Mouse (Mus musculus) hindbrain, embryonic 11.5 days (tissue): ENCODE results near the gene Irf9. TPM values are rescaled to one million over a fixed set of nuclear protein-coding genes. Genes with fewer than 3 reads are reported as not detected.

Source experiments
- ATAC-seq: fragments of 200-750 bp; cut with Nextera tagmentation; 2 replicates; pipeline ENCODE4 v1.8.0; 2017; ENCODE audit warnings: mild to moderate bottlenecking, moderate TSS enrichment, moderate library complexity; ENCODE audit not compliant: low FRiP score
- DNase-seq: peaks from one replicate; pipeline ENCODE4 v3.0.0-alpha.2; 2015; ENCODE audit warnings: low spot score
- H3K27ac ChIP-seq: fragments of 300-500 bp; sonication (generic); 2 replicates; pipeline ENCODE4 v1.5.1; 2014; ENCODE audit warnings: mild to moderate bottlenecking, low read depth, low read length
- H3K27me3 ChIP-seq: fragments of 300-500 bp; sonication (generic); 2 replicates; pipeline ENCODE4 v1.6.1; 2014; ENCODE audit warnings: mild to moderate bottlenecking, low read length, moderate library complexity, mixed read lengths; ENCODE audit not compliant: control insufficient read depth, insufficient read depth
- H3K36me3 ChIP-seq: fragments of 300-500 bp; sonication (generic); 2 replicates; pipeline ENCODE4 v1.6.1; 2014; ENCODE audit warnings: mild to moderate bottlenecking, low read length, moderate library complexity, mixed read lengths; ENCODE audit not compliant: control insufficient read depth, insufficient read depth
- H3K4me1 ChIP-seq: fragments of 300-500 bp; sonication (generic); replicated peaks from 2 replicates; pipeline ENCODE4 v1.6.1; 2014; ENCODE audit warnings: low read length, mixed read lengths; ENCODE audit not compliant: control insufficient read depth, insufficient read depth
- H3K4me2 ChIP-seq: fragments of 300-500 bp; sonication (generic); replicated peaks from 2 replicates; pipeline ENCODE4 v1.6.1; 2014; ENCODE audit warnings: mild to moderate bottlenecking, low read depth, low read length
- H3K4me3 ChIP-seq: fragments of 300-500 bp; sonication (generic); 2 replicates; pipeline ENCODE4 v1.5.1; 2014; ENCODE audit warnings: low read depth, low read length
- H3K9ac ChIP-seq: fragments of 300-500 bp; sonication (generic); 2 replicates; pipeline ENCODE4 v1.6.1; 2014; ENCODE audit warnings: low read depth, low read length
- H3K9me3 ChIP-seq: fragments of 300-500 bp; sonication (generic); 2 replicates; pipeline ENCODE4 v1.6.1; 2016; ENCODE audit warnings: low read length; ENCODE audit not compliant: control insufficient read depth
- WGBS: fragments of 180-500 bp; shearing (Covaris S2); extraction: QIAGEN DNeasy Blood & Tissue Kit; methylation state at CpG from one replicate; pipeline ENCODE4 v1.1.7; 2014; 5-methylcytosine and 5-hydroxymethylcytosine counted together
- polyA plus RNA-seq: library from polyadenylated mRNA; unstranded; fragments of >200 nt; fragmentation: Nextera tagmentation; extraction: Ambion mirVana; gene quantifications from 2 replicates; pipeline ENCODE4 v1.2.1, GENCODE M21; 2014

The Irf9 gene
- polyA plus RNA-seq, 1 experiment from 2014 or later = 7.6 TPM

DNA sequence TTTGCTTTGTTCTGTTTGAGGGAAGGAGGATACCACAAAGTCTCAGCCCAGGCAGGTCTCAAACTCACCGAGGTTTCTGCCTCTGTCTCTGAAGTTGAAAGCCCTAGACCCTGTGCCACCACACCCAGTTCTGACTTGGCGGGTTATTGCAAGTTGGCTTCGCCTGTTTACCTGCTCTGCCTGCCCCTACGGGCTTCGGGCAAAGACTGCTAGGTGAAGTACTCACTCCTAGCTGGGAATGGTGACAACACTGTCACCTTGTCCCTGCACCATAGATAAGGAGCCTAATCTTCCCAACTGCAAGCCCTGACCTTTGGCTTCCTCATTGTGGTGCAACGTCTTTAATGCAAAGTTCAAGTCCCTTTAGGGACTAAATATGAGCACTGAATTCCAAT, 17.8 kb upstream of the Irf9 start:
- peaks cover 4% of the 10 kb centered on the region; the same call in 1 of the 2 replicates for H3K4me1 ChIP-seq
- H3K9ac ChIP-seq = no peak overlapping the region
- H3K4me3 ChIP-seq = peak overlapping the region; percentile 43; the same call in 1 of the 2 replicates
- no peak for ATAC-seq
- no peaks in the 10 kb centered on the region for H3K9me3 ChIP-seq
- no peak for DNase-seq
- H3K36me3 ChIP-seq = no peaks in the 10 kb centered on the region
- H3K4me2 ChIP-seq = no peak overlapping the region
- H3K27ac ChIP-seq = no peak overlapping the region
- H3K27me3 ChIP-seq = no peaks in the 10 kb centered on the region
- 66% methylated on average over 6 of the region's 6 CpGs for WGBS

DNA sequence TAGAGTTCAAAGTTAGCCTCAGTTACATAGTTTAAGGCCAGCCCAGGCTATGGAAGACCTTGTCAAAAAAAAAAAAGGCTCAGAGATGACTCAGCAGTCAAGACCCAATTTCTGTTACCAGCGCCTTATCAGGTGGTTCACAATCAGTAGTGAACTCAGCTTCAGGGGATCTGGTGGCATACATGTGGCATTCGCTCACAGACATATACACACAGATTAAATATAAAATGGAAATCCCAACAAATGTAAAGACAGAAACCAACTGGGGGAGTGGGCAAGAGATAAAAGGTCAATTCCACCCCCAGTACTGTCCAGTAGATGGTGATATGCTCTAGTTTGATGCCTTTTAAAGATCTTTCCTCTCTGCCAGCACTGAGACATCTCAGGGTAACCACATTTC, 17.2 kb upstream of the Irf9 start:
- H3K4me2 ChIP-seq = no peak overlapping the region
- no peaks in the 10 kb centered on the region for H3K27me3 ChIP-seq
- no peak overlapping the region for H3K4me3 ChIP-seq
- 92% methylated on average over 2 of the region's 2 CpGs for WGBS
- no peak overlapping the region for H3K9ac ChIP-seq
- H3K9me3 ChIP-seq = no peaks in the 10 kb centered on the region
- no peak overlapping the region for H3K27ac ChIP-seq
- DNase-seq = no peak
- ATAC-seq = no peak
- H3K36me3 ChIP-seq = no peaks in the 10 kb centered on the region
- H3K4me1 ChIP-seq = peaks cover 4% of the 10 kb centered on the region; the same call in 1 of the 2 replicates

DNA sequence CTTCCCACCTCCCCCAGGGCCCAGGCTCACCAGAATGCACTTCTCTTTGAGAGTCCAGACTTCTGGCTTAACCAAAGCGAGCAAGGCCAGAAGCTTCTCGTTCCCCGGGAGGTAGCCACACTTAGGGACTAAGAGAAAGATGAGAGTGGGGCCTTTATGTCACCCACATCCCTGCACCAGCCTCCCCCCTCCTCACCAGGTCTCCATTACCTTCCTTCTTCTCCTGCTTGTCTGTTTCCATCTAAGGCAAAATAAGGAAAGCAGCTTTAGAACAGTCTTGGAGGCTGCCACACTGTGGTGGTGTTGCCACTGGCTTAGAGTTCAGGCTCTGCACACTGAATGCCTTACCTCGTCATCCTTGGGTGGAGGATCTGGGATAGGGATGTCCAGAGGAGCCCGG, 14.1 kb upstream of the Irf9 start:
- peaks cover 7% of the 10 kb centered on the region; the same call in 1 of the 2 replicates for H3K4me1 ChIP-seq
- no peak for DNase-seq
- H3K4me2 ChIP-seq = no peak overlapping the region
- no peaks in the 10 kb centered on the region for H3K9me3 ChIP-seq
- ATAC-seq = no peak
- no peak overlapping the region for H3K4me3 ChIP-seq
- H3K27me3 ChIP-seq = no peaks in the 10 kb centered on the region
- H3K9ac ChIP-seq = no peak overlapping the region
- 84% methylated on average over 5 of the region's 5 CpGs for WGBS
- no peak overlapping the region for H3K27ac ChIP-seq
- no peaks in the 10 kb centered on the region for H3K36me3 ChIP-seq

DNA sequence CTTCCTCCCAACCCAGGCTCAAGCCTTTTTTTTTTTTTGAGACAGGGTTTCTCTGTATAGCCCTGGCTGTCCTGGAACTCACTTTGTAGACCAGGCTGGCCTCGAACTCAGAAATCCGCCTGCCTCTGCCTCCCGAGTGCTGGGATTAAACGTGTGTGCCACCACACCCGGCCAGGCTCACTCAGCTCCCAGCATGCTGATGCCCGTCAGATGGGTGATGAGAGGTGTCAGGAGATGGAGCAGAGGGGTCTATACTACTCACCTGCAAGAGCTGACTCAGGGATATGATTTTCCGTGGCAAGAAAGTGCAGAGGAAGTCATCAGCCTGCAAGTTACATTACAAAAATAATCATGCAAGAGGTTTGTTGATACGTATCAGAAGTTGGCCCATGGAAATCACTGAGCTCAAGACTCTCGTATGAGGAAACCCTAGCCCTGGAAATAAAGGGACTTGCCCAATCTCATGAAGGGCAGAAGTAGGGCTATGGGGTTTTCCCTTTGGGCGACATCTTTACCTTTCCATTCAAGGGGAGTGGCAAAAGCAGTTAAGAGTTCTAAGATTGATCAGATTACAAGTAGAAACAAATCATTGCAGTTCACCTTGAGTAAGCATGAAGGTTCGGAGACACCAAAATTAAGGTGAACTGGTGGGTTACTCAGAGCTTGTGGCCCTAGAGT, 13.5 kb upstream of the Irf9 start:
- DNase-seq (no peak), ATAC-seq (no peak)
- Histone ChIP-seq H3K36me3 (no peaks in the 10 kb centered on the region), H3K27me3 (no peaks in the 10 kb centered on the region), H3K4me1 (peaks cover 7% of the 10 kb centered on the region; the same call in 1 of the 2 replicates), H3K9me3 (no peaks in the 10 kb centered on the region), H3K4me2 (peak overlapping the region; percentile 94), H3K27ac (no peak overlapping the region), H3K9ac (peak overlapping the region; percentile 78; the same call in 1 of the 2 replicates), H3K4me3 (peak overlapping the region; percentile 82)
- WGBS = 88% methylated on average over 11 of the region's 11 CpGs

DNA sequence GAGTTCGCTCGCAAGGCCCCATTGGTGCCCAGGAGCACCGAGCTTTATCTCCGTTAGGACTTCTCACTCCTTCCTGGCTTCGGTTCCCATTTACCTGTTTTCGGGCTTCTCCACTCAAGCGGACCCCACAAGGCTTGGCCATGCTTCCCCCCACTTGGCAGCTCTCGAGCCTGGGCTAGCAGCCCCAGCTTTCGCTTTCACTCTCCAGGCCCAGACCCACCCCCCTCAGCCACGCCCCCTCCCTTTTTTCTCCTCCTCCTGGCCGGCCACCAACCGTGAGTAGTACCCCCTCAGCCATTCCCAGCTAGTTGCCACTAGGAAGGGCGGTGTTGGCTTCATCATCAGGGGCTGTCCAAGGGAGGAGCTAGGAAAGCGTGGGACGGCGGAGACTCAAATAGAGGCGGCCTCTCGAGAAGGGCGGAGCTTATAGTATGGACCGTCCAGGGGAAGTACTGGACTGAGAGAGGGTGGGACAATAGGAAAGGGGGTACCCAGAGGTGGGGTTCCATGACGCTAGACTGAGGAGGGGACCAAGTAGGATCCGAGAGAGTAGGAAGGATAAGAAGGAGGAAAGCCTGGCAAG, 12.5 kb upstream of the Irf9 start, which contains the start of gene Psme2:
Gene Psme2, minus strand, starts transcription at position 366 of the 583 bp plus-strand sequence.
- peak within 1 kb of the TSS; percentile 78 for H3K9ac ChIP-seq
- H3K27me3 ChIP-seq = no peaks in the 10 kb centered on the region
- 0 out of 2 replicates have a peak, but pooled peaks cover 2% of the 10 kb centered on the region for H3K36me3 ChIP-seq
- ATAC-seq = peak; percentile 97
- H3K27ac ChIP-seq = peak within 1 kb of the TSS; percentile 68
- peak; percentile 90 for DNase-seq
- no peaks in the 10 kb centered on the region for H3K9me3 ChIP-seq
- H3K4me1 ChIP-seq = peaks cover 7% of the 10 kb centered on the region; the same call in 1 of the 2 replicates
- H3K4me2 ChIP-seq = peak within 1 kb of the TSS; percentile 94
- WGBS = 2% methylated on average over 22 of the region's 22 CpGs
- peak within 1 kb of the TSS; percentile 82 for H3K4me3 ChIP-seq

DNA sequence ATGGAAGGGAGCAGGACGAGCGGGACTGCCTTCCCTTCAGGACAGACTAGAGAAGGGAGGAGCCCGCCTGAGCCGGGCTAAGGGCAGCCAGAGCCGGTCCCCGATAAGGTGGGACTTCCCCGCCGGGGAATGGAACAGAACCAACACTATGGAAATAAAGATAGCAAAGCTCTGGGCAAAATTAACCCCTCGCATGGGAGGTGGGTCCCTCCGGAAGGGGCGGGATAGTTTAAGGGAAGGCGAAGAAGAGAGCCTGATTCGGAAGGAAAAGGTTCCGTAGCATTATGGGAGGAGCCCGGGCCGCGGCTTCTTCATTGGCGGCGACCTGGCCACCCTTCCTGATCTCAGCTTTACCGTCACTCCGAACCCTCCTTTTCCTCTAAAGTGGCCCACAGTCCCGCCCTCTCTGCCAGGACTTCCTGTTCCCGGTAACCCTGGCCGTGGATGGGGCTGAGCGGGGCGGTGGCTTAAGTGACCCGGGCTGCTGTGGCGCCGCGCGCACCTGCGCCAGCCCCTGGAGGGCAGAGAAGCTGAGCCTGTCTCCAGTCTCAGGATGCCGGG, 12.0 kb upstream of the Irf9 start, which contains the start of gene Rnf31:
Gene Rnf31, plus strand, starts transcription at position 378 of the 561 bp plus-strand sequence.
- H3K4me2 ChIP-seq = peak within 1 kb of the TSS; percentile 94
- no peaks in the 10 kb centered on the region for H3K27me3 ChIP-seq
- H3K9ac ChIP-seq = peak within 1 kb of the TSS; percentile 78
- H3K4me3 ChIP-seq = peak within 1 kb of the TSS; percentile 82
- H3K27ac ChIP-seq = peak within 1 kb of the TSS; percentile 68
- H3K9me3 ChIP-seq = no peaks in the 10 kb centered on the region
- ATAC-seq (peak; percentile 89), DNase-seq (peak; percentile 87)
- under 1% methylated on average over 33 of the region's 33 CpGs for WGBS
- H3K4me1 ChIP-seq = peaks cover 7% of the 10 kb centered on the region; the same call in 1 of the 2 replicates
- H3K36me3 ChIP-seq = 0 out of 2 replicates have a peak, but pooled peaks cover 2% of the 10 kb centered on the region

DNA sequence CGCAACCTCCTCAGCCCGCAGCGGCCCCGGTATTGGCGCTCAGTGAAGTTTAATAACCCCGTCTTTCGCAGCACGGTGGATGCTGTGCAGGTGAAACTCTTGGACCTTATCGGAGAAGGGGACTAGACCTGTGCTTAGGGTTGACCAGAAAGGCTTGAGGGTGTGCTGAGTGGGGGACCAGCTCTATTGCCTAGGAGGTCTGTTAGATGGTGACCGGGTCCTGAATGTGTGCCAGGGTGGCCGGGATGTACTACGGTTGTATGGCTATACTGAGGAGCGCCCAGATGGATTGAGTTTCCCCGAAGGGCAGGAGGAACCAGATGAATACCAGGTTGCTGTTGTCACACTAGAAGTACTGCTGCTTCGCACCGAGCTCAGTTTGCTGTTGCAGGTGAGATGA, 11.1 kb upstream of the Irf9 start:
- H3K4me3 ChIP-seq = peak overlapping the region; percentile 82
- H3K4me2 ChIP-seq = peak overlapping the region; percentile 94
- no peak for DNase-seq
- H3K9ac ChIP-seq = peak overlapping the region; percentile 78
- H3K27me3 ChIP-seq = no peaks in the 10 kb centered on the region
- peaks cover 7% of the 10 kb centered on the region; the same call in 1 of the 2 replicates for H3K4me1 ChIP-seq
- H3K36me3 ChIP-seq = 0 out of 2 replicates have a peak, but pooled peaks cover 2% of the 10 kb centered on the region
- 7% methylated on average over 16 of the region's 16 CpGs for WGBS
- H3K27ac ChIP-seq = peak overlapping the region; percentile 68
- no peak for ATAC-seq
- H3K9me3 ChIP-seq = no peaks in the 10 kb centered on the region

DNA sequence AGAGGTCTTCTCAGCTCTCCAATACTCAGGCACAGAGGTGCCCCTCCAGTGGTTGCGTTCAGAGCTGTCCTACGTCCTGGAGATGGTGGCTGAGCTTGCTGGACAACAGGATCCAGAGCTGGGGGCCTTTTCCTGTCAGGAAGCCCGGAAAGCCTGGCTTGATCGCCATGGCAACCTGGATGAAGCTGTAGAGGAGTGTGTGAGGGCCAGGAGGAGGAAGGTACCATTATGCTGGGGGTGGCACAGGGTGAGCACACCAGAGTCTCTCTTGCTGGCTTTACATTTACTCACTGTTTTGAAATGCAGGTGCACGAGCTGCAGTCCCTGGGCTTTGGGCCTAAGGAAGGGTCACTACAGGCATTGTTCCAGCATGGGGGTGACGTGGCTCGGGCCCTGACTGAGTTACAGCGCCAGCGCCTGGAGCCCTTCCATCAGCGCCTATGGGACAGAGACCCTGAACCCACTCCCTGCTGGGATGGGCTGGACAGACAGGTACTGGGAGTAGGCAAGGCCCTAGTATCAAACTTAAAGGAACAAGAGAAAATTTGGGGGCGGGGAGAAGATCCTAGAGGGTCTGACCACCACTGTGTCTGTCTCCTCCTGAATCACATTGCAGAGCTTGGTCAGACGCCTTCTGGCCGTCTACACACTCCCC, 7.2 kb upstream of the Irf9 start:
- no peak for DNase-seq
- WGBS = 75% methylated on average over 13 of the region's 13 CpGs
- H3K36me3 ChIP-seq = 0 out of 2 replicates have a peak, but pooled peaks cover 4% of the 10 kb centered on the region

More for the DNA sequence above, 7.2 kb upstream of the Irf9 start:
- Histone ChIP-seq H3K27ac (no peak overlapping the region), H3K27me3 (no peaks in the 10 kb centered on the region), H3K9me3 (no peaks in the 10 kb centered on the region), H3K4me3 (no peak overlapping the region), H3K4me1 (peaks cover 3% of the 10 kb centered on the region; the same call in 1 of the 2 replicates), H3K4me2 (no peak overlapping the region), H3K9ac (no peak overlapping the region)
- ATAC-seq = no peak
